Mouse (Mus musculus): ENCODE data around the gene Ube2k. TPM values are rescaled to one million over a fixed set of nuclear protein-coding genes. Genes with fewer than 3 reads are reported as not detected.
A peak's percentile ranks its signal among the peaks of the same experiment; 100 is the strongest.

The Ube2k gene
- polyA plus RNA-seq, 1 experiment from 2014 or later, result 146 TPM

DNA sequence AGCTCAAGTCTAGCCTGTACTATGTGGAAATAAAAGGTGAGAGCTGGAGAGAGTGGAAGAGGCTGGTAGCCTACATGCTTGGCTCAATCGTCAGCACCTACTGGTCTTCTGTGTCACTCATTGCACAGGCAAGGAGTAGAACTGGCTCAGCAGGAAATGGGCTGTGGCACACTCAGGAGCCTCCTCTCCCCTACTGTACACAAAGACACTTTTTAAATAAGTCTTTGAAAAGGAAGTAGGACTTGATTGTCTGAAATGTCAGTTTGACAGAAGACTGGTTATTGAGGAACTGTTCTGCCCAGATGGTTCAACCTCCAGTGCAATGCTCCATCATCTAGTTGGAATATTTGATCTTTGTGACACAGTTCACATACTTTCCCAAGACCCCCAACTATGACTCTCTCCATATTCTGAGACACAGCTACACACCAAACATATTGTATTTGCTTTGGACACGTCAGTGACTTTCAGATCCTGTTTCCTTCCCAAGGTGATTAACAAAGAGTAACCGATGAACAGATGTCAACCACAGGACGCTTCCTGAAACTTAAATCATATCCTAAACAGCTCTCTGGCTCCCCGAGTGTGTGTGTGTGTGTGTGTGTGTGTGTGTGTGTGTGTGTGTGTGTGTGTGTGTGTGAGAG lies 22.3 kb upstream of the Ube2k start:
- Histone ChIP-seq H3K4me2 (ENCODE audit: low read length) (no peak overlapping the region), H3K9ac (ENCODE audit: low read depth, low read length) (no peak overlapping the region), H3K27me3 (ENCODE audit: insufficient read depth, low read length) (no peaks in the 10 kb centered on the region), H3K36me3 (ENCODE audit: insufficient read depth, low read length) (no peaks in the 10 kb centered on the region), H3K4me3 (replicated peaks; ENCODE audit: low read depth, low read length) (no peak overlapping the region), H3K9me3 (replicated peaks; ENCODE audit: low read length) (no peaks in the 10 kb centered on the region), H3K27ac (0 out of 2 replicates have a peak overlapping the region, but pooled peaks have one; percentile 19), H3K4me1 (replicated peaks; ENCODE audit: insufficient read depth, low read length) (0 out of 2 replicates have a peak, but pooled peaks cover 3% of the 10 kb centered on the region)
- WGBS, result 36% methylated on average over 5 of the region's 5 CpGs
- no peak for TF ChIP-seq CTCF (IDR thresholded peaks at IDR 0.05; ENCODE audit: low read depth)
- ATAC-seq (replicated peaks; ENCODE audit: low FRiP score, low read depth) (no peak), DNase-seq (ENCODE audit: low spot score) (no peak)

DNA sequence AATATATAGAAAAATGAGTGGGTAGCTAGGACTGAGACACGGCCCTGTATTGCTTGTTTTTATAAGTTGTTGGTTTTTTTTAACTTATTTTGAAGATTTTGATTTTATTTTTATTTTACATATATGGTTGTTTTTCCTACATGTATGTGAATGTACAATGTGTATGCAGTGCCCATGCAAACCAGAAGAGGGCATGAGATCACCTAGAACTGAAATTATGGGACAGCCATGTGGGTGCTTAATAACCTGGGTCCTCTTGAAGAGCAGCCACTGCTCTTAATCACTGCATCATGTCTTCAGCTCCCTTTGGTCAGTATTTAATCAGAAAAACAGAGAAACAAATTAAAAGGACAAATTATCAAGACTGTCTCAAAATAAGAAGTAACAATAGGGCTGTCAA lies 15.2 kb upstream of the Ube2k start:
- Histone ChIP-seq H3K27me3 (ENCODE audit: insufficient read depth, low read length) (no peaks in the 10 kb centered on the region), H3K36me3 (ENCODE audit: insufficient read depth, low read length) (no peaks in the 10 kb centered on the region), H3K4me1 (replicated peaks; ENCODE audit: insufficient read depth, low read length) (no peaks in the 10 kb centered on the region), H3K27ac (no peak overlapping the region), H3K4me2 (ENCODE audit: low read length) (no peak overlapping the region), H3K9me3 (replicated peaks; ENCODE audit: low read length) (no peaks in the 10 kb centered on the region), H3K9ac (ENCODE audit: low read depth, low read length) (no peak overlapping the region), H3K4me3 (replicated peaks; ENCODE audit: low read depth, low read length) (no peak overlapping the region)
- TF ChIP-seq CTCF (IDR thresholded peaks at IDR 0.05; ENCODE audit: low read depth), result peak; percentile 58
- ATAC-seq (replicated peaks; ENCODE audit: low FRiP score, low read depth), result no peak
- WGBS, result 88% methylated on average over 1 of the region's 1 CpGs
- no peak for DNase-seq (ENCODE audit: low spot score)

DNA sequence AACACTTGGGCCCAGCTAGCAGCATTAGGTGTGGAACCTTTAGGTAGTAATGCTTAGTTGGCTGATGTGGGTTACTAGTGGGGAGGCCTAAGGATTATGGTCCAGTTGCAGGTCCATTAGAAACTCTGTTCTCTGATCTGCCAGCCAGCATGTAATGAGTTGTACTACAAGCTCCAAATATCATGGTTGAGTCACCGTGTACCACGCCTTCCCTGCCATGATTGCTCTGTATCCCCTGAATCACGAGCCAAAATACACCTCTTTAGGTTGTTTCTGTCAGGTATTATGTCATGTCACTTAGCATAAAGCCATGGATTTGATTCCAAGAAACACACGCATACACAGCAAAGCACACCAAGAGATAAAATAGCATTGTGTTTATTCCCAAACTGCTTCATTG lies 12.2 kb upstream of the Ube2k start:
- Histone ChIP-seq H3K27ac (no peak overlapping the region), H3K4me2 (ENCODE audit: low read length) (no peak overlapping the region), H3K4me1 (replicated peaks; ENCODE audit: insufficient read depth, low read length) (no peaks in the 10 kb centered on the region), H3K27me3 (ENCODE audit: insufficient read depth, low read length) (no peaks in the 10 kb centered on the region), H3K36me3 (ENCODE audit: insufficient read depth, low read length) (no peaks in the 10 kb centered on the region), H3K9me3 (replicated peaks; ENCODE audit: low read length) (no peaks in the 10 kb centered on the region), H3K9ac (ENCODE audit: low read depth, low read length) (no peak overlapping the region), H3K4me3 (replicated peaks; ENCODE audit: low read depth, low read length) (no peak overlapping the region)
- TF ChIP-seq CTCF (IDR thresholded peaks at IDR 0.05; ENCODE audit: low read depth), result no peak
- WGBS, result 68% methylated on average over 4 of the region's 4 CpGs
- DNase-seq (ENCODE audit: low spot score) (no peak), ATAC-seq (replicated peaks; ENCODE audit: low FRiP score, low read depth) (no peak)

DNA sequence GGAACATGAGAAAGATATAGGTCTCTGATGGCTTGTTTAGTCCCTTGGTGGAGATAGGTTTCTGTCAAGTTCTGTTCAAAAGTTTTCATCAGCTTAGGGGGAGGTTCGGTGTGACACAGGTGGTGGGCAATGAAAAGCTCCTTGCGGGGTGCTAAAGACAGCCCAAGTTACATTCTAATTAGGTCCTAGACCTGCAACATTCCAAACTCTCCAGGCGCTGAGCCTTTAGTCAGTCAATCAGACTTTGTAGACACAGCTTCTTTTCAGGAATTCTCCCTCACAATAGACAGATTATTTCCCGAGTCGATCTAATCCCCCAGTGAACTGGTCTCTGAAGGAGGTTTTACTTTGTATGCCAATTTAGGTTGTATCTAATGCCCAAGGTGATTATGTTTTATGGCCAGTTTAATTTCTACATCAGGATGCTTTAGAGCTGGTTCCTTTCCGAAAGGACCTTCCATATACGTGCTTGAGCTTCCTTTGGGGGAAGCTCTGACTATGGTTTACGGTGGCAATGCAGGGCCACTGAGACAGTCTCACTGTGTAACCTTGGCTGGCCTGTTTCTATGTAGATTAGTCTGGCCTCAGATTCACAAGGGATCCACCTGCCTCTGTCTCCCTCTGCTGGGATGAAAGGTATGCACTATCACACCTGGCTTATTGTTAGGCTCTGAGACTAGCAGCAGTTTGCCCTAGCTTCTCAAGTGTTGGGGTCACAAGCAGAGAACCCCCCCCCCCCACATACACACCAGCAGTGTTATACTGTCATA lies 11.2 kb upstream of the Ube2k start:
- no peak overlapping the region for H3K4me2 ChIP-seq (ENCODE audit: low read length)
- H3K4me1 ChIP-seq (replicated peaks; ENCODE audit: insufficient read depth, low read length), result no peaks in the 10 kb centered on the region
- no peaks in the 10 kb centered on the region for H3K27me3 ChIP-seq (ENCODE audit: insufficient read depth, low read length)
- no peaks in the 10 kb centered on the region for H3K36me3 ChIP-seq (ENCODE audit: insufficient read depth, low read length)
- WGBS, result 22% methylated on average over 8 of the region's 8 CpGs
- no peaks in the 10 kb centered on the region for H3K9me3 ChIP-seq (replicated peaks; ENCODE audit: low read length)
- H3K27ac ChIP-seq, result no peak overlapping the region
- no peak overlapping the region for H3K9ac ChIP-seq (ENCODE audit: low read depth, low read length)
- peak; percentile 65 for TF ChIP-seq CTCF (IDR thresholded peaks at IDR 0.05; ENCODE audit: low read depth)
- DNase-seq (ENCODE audit: low spot score) (no peak), ATAC-seq (replicated peaks; ENCODE audit: low FRiP score, low read depth) (no peak; the same call in 1 of the 2 replicates)
- no peak overlapping the region for H3K4me3 ChIP-seq (replicated peaks; ENCODE audit: low read depth, low read length)

DNA sequence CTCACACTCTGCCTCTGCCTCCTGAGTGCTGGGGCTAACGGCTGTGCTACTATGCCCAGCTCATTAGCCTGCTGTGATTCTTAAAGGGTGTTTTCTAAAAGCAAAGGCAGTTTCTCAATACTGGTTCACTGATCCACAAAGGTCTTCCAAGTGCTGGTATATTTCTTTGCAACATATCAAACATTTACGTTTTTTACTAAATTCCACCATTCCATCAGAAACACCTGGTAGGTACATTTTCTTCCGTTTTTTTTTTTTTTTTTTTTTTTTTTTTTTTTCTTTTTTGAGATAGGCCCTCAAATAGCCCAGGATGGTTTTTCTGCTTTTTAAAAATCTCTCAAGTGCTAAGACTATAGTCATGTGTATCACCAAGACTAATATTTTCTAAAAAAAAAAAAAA lies 5.8 kb upstream of the Ube2k start:
- 78% methylated on average over 3 of the region's 3 CpGs for WGBS
- DNase-seq (ENCODE audit: low spot score), result no peak
- ATAC-seq (replicated peaks; ENCODE audit: low FRiP score, low read depth), result no peak
- TF ChIP-seq CTCF (IDR thresholded peaks at IDR 0.05; ENCODE audit: low read depth), result no peak
- no peak overlapping the region for H3K4me2 ChIP-seq (ENCODE audit: low read length)
- no peak overlapping the region for H3K9ac ChIP-seq (ENCODE audit: low read depth, low read length)
- H3K27me3 ChIP-seq (ENCODE audit: insufficient read depth, low read length), result no peaks in the 10 kb centered on the region
- H3K9me3 ChIP-seq (replicated peaks; ENCODE audit: low read length), result no peaks in the 10 kb centered on the region
- H3K4me3 ChIP-seq (replicated peaks; ENCODE audit: low read depth, low read length), result no peak overlapping the region
- no peaks in the 10 kb centered on the region for H3K4me1 ChIP-seq (replicated peaks; ENCODE audit: insufficient read depth, low read length)
- H3K27ac ChIP-seq, result no peak overlapping the region
- H3K36me3 ChIP-seq (ENCODE audit: insufficient read depth, low read length), result no peaks in the 10 kb centered on the region

DNA sequence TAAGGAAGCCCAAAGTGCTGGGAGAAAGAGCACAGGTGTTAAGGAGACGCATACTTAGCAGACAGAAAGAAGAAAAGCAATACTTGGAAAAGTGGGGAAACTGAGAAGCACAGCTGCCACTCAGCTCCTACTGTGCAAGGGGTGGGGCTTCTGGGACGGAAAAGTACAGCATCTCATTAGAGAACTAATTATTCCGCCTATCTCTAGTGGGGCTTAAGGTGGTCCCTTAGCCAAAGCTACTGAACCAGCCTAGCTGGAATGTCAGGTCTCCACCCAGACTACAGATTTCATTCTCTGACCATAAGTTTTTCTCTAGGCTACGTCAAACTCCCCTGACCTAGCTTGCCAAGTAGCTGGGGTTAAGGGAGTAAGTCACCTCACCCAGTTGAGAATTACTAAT lies 2.5 kb upstream of the Ube2k start:
- DNase-seq (ENCODE audit: low spot score) (no peak), ATAC-seq (replicated peaks; ENCODE audit: low FRiP score, low read depth) (no peak)
- no peaks in the 10 kb centered on the region for H3K9me3 ChIP-seq (replicated peaks; ENCODE audit: low read length)
- H3K27ac ChIP-seq, result no peak overlapping the region
- H3K27me3 ChIP-seq (ENCODE audit: insufficient read depth, low read length), result no peaks in the 10 kb centered on the region
- TF ChIP-seq CTCF (IDR thresholded peaks at IDR 0.05; ENCODE audit: low read depth), result no peak
- H3K4me2 ChIP-seq (ENCODE audit: low read length), result no peak overlapping the region
- H3K9ac ChIP-seq (ENCODE audit: low read depth, low read length), result no peak overlapping the region
- H3K36me3 ChIP-seq (ENCODE audit: insufficient read depth, low read length), result no peaks in the 10 kb centered on the region
- WGBS, result 62% methylated on average over 4 of the region's 4 CpGs
- no peak overlapping the region for H3K4me3 ChIP-seq (replicated peaks; ENCODE audit: low read depth, low read length)
- H3K4me1 ChIP-seq (replicated peaks; ENCODE audit: insufficient read depth, low read length), result no peaks in the 10 kb centered on the region; the same call in 1 of the 2 replicates
